Mouse (Mus musculus) olfactory bulb, adult 2 months (tissue): Measurements from ENCODE around the gene Cux2.

Experiments
- CTCF ChIP-seq: fragments of 200-500 bp; IDR thresholded peaks from 2 replicates; pipeline ENCODE4 v1.5.1; 2012; ENCODE audit warnings: low read depth, mild to moderate bottlenecking, low read length, moderate library complexity; ENCODE audit not compliant: insufficient read depth
- POLR2A ChIP-seq: fragments of 200-500 bp; IDR thresholded peaks from 2 replicates; pipeline ENCODE4 v1.6.1; 2012; ENCODE audit warnings: mild to moderate bottlenecking, low read depth, low read length, moderate library complexity; ENCODE audit not compliant: insufficient read depth

DNA sequence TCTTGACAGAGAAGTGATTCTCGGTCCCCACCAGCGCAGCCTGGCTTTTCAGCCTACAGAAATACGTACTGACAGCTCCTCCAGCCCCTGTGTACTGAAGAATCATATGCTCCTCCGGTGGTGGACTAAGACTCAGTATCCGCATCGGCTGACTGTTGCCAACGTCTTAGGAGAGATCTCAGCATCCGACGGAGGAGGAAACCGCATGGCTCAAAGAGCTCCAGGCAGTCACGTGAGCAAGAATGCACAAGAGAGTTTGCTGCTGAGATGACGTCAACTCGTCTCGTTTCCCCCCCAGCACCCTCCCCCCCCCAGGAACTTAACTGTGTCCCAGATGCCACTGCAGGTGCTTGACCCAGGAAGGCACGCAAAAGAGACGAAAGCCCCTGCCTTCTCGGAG, 34.8 kb downstream of the Cux2 start:
- TF ChIP-seq POLR2A (no peak), CTCF (no peak)
